Mouse (Mus musculus): ENCODE measurements around the gene Rho.
A peak's percentile ranks its signal among the peaks of the same experiment; 100 is the strongest.

DNA sequence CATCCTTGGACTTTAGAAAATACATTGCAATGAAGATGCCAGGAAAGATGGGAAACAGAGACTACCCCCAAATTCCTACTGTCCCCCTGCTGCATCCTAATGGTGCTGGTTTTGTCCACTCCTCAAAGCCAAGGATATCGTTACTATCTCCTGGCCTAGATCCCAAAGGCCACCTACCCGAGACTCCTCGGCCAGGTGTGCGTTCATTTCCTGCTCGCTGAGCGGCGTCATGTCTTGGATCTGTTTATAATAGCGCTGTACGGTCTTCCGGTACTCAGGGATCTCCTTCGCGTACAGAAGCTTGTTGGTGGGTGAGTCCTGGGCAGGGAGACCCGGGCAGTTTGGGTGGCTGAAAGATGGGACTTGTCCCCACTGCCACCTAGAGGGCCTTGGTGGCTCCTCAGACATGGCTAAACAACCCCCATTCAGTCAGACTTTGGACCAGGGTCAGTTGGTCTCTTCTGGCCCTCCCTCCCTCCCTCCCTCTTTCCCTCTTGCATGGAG, 24.9 kb downstream of the Rho start:
- TF ChIP-seq CTCF (conservative IDR thresholded peaks at IDR 0.05; ENCODE audit: insufficient read depth, insufficient read length, low read depth, low read length) (peak; percentile 31; the same call in 1 of the 2 replicates), POLR2A (IDR thresholded peaks at IDR 0.05; ENCODE audit: low read depth, low read length) (no peak)
